Mouse (Mus musculus) intestine, postnatal 0 days (tissue): ENCODE results near the gene Fam69b. TPM values are rescaled to one million over a fixed set of nuclear protein-coding genes. Genes with fewer than 3 reads are reported as not detected.

Source experiments
- ATAC-seq: fragments of 200-750 bp; cut with Nextera tagmentation; 2 replicates; pipeline ENCODE4 v1.8.0; 2017; ENCODE audit warnings: mild to moderate bottlenecking, moderate TSS enrichment, moderate library complexity
- H3K27ac ChIP-seq: fragments of 300-500 bp; sonication (generic); 2 replicates; pipeline ENCODE4 v1.5.1; 2014; ENCODE audit warnings: mild to moderate bottlenecking, low read depth, low read length, moderate library complexity
- H3K27me3 ChIP-seq: fragments of 300-500 bp; sonication (generic); replicated peaks from 2 replicates; pipeline ENCODE4 v1.6.1; 2014; ENCODE audit warnings: low read length, mixed read lengths; ENCODE audit not compliant: control insufficient read depth, insufficient read depth
- H3K36me3 ChIP-seq: fragments of 300-500 bp; sonication (generic); 2 replicates; pipeline ENCODE4 v1.6.1; 2014; ENCODE audit warnings: mild to moderate bottlenecking, moderate library complexity; ENCODE audit not compliant: control insufficient read depth, insufficient read depth
- H3K4me1 ChIP-seq: fragments of 300-500 bp; sonication (generic); replicated peaks from 2 replicates; pipeline ENCODE4 v1.6.1; 2014; ENCODE audit warnings: antibody characterized with exemption, low read length, mixed read lengths; ENCODE audit not compliant: control insufficient read depth, insufficient read depth
- H3K4me2 ChIP-seq: fragments of 300-500 bp; sonication (generic); replicated peaks from 2 replicates; pipeline ENCODE4 v1.6.1; 2014; ENCODE audit warnings: low read depth, mild to moderate bottlenecking, moderate library complexity
- H3K4me3 ChIP-seq: fragments of 300-500 bp; sonication (generic); 2 replicates; pipeline ENCODE4 v1.5.1; 2014; ENCODE audit warnings: low read depth, low read length
- H3K9ac ChIP-seq: fragments of 300-500 bp; sonication (generic); 2 replicates; pipeline ENCODE4 v1.6.1; 2014; ENCODE audit warnings: mild to moderate bottlenecking, low read depth, low read length
- H3K9me3 ChIP-seq: fragments of 300-500 bp; sonication (generic); 2 replicates; pipeline ENCODE4 v1.6.1; 2016; ENCODE audit warnings: mixed run types; ENCODE audit not compliant: control insufficient read depth
- CTCF ChIP-seq: sonication (generic); IDR thresholded peaks from 2 replicates; pipeline ENCODE4 v1.5.1; 2016; ENCODE audit warnings: low read depth, mild to moderate bottlenecking, control low read depth, antibody characterized with exemption, moderate library complexity
- WGBS: fragments of 180-500 bp; shearing (Covaris S2); extraction: QIAGEN DNeasy Blood & Tissue Kit; methylation state at CpG from one replicate; pipeline ENCODE4 v1.1.7; 2014; 5-methylcytosine and 5-hydroxymethylcytosine counted together
- microRNA counts: library from miRNA; unstranded; fragments of <30 nt; microRNA quantifications from one replicate; lab custom pipeline; 2016
- microRNA-seq: library from miRNA; unstranded; fragments of <30 nt; microRNA quantifications from one replicate; pipeline ENCODE4, GENCODE M21; 2016
- polyA plus RNA-seq: library from polyadenylated mRNA; unstranded; fragments of >200 nt; fragmentation: Nextera tagmentation; extraction: Ambion mirVana; gene quantifications from 2 replicates; pipeline ENCODE4 v1.2.1, GENCODE M21; 2015

Fam69b gene
- polyA plus RNA-seq, 1 experiment from 2014 or later = 6.9 TPM

GRCm38 (mm10) chr2:26668746-26669145, 40.5 kb downstream of the Fam69b start:
- H3K9ac ChIP-seq = no peak overlapping the region
- H3K36me3 ChIP-seq = no peaks in the 10 kb centered on the region
- H3K4me2 ChIP-seq = no peak overlapping the region
- H3K27me3 ChIP-seq = no peaks in the 10 kb centered on the region
- ATAC-seq = no peak
- H3K27ac ChIP-seq = no peak overlapping the region
- no peaks in the 10 kb centered on the region for H3K9me3 ChIP-seq
- TF ChIP-seq CTCF = no peak
- no peak overlapping the region for H3K4me3 ChIP-seq
- no peaks in the 10 kb centered on the region for H3K4me1 ChIP-seq

- Histone ChIP-seq H3K4me3 (no peak within 1 kb of the TSS), H3K9me3 (no peaks in the 10 kb centered on the region), H3K4me1 (no peaks in the 10 kb centered on the region), H3K27ac (no peak within 1 kb of the TSS), H3K4me2 (no peak within 1 kb of the TSS), H3K27me3 (no peaks in the 10 kb centered on the region), H3K9ac (no peak within 1 kb of the TSS), H3K36me3 (no peaks in the 10 kb centered on the region)
- TF ChIP-seq CTCF = no peak
- WGBS = 92% methylated on average over 3 of the region's 3 CpGs
- ATAC-seq = no peak
These were observed 42.9 kb downstream of the Fam69b start, which contains the start of gene Lcn4 for GRCm38 (mm10) chr2:26671182-26671581. TSS of gene Lcn4 (minus strand) at chr2:26671282.

MicroRNAs encoded within 50 kb of the gene (microRNA counts, 519-probe panel; counts per million panel counts)
- microRNA mmu-miR-126-3p (lab: Ali Mortazavi, UCI) = 5,683 counts per million, percentile 92 among the panel's probes with 10 or more counts
- 4,633 counts per million, percentile 75 among the panel's probes with 10 or more counts for microRNA mmu-miR-126-5p (lab: Ali Mortazavi, UCI)

Small RNA genes lying within 50 kb of the gene (microRNA-seq; reads per million reads assigned to microRNA genes)
- gene Mir126a (not detected), gene Mir126b (not detected)

Other genes with a start within 250 kb of the Fam69b start
- 5.6 and 6.7 TPM in 2 replicates for gene Snapc4, start 247.8 kb upstream of the Fam69b start, polyA plus RNA-seq
- gene Entr1, start 239.1 kb upstream of the Fam69b start, polyA plus RNA-seq = 45.6 and 49.3 TPM in 2 replicates
- 46.4 and 47.6 TPM in 2 replicates for gene Pmpca, start 239.1 kb upstream of the Fam69b start, polyA plus RNA-seq
- 6.8 TPM in 2 replicates for gene Inpp5e, start 219.3 kb upstream of the Fam69b start, polyA plus RNA-seq
- 17.4 and 18.3 TPM in 2 replicates for gene Sec16a, start 183.2 kb upstream of the Fam69b start, polyA plus RNA-seq
- gene Notch1, start 111.8 kb upstream of the Fam69b start, polyA plus RNA-seq = 3.6 and 3.7 TPM in 2 replicates
- gene Egfl7, start 48.4 kb upstream of the Fam69b start, polyA plus RNA-seq = 54.4 and 65.2 TPM in 2 replicates
- gene Gm20532, start 41.8 kb upstream of the Fam69b start, polyA plus RNA-seq = not detected in 2 replicates
- gene Agpat2, start 24.0 kb upstream of the Fam69b start, polyA plus RNA-seq = 124 and 128 TPM in 2 replicates
- gene Lcn4, start 42.8 kb downstream of the Fam69b start, polyA plus RNA-seq = not detected in 2 replicates
- gene Abo, start 236.5 kb downstream of the Fam69b start, polyA plus RNA-seq = 0.07 TPM in 1 of 2 replicates, not detected in the other